Mouse (Mus musculus): ENCODE measurements at regions not wholly inside any gene's neighbourhood (a gene's known extent, or its start where the extent isn't known, plus 50 kb on each side); places are given as distances from the start of the nearest gene placed in this dataset.

- DNase-seq (ENCODE audit: low spot score): no peak
- intact Hi-C loops (cut with DNase I): no loop called here
Measured at GRCm38 (mm10) chr7:88185120-88185796, 92.6 kb upstream of the Ctsc start.

GRCm38 (mm10) chr7:88187555-88187954 lies 90.3 kb upstream of the Ctsc start:
- no peak for DNase-seq (ENCODE audit: low spot score)
- intact Hi-C loops (cut with DNase I): no loop called here

GRCm38 (mm10) chr7:88192771-88193170 lies 85.1 kb upstream of the Ctsc start:
- intact Hi-C loops (cut with DNase I): no loop called here
- DNase-seq (ENCODE audit: low spot score): no peak

- intact Hi-C loops (cut with DNase I): no loop called here
- no peak for DNase-seq (ENCODE audit: low spot score)
Measured at GRCm38 (mm10) chr7:88199043-88199442, 78.8 kb upstream of the Ctsc start.

GRCm38 (mm10) chr7:88199929-88200538 lies 77.9 kb upstream of the Ctsc start:
- no peak for DNase-seq (ENCODE audit: low spot score)
- intact Hi-C loops (cut with DNase I): no loop called here

GRCm38 (mm10) chr7:88201658-88202364 lies 76.1 kb upstream of the Ctsc start:
- intact Hi-C loops (cut with DNase I): no loop called here
- DNase-seq (ENCODE audit: low spot score): no peak

GRCm38 (mm10) chr7:88206223-88206827 lies 71.6 kb upstream of the Ctsc start:
- no peak for DNase-seq (ENCODE audit: low spot score)
- intact Hi-C loops (cut with DNase I): no loop called here

- DNase-seq (ENCODE audit: low spot score): no peak
- intact Hi-C loops (cut with DNase I): no loop called here
Measured at GRCm38 (mm10) chr7:88206914-88207710, 70.8 kb upstream of the Ctsc start.

- DNase-seq (ENCODE audit: low spot score): no peak
- intact Hi-C loops (cut with DNase I): loop anchor here (10.0 kb wide), 1 partner anchor 140 kb away; no protein-coding TSS in a partner anchor
Measured at GRCm38 (mm10) chr7:88214713-88215198, 63.1 kb upstream of the Ctsc start.

GRCm38 (mm10) chr7:88215425-88215824 lies 62.5 kb upstream of the Ctsc start:
- intact Hi-C loops (cut with DNase I): loop anchor here (10.0 kb wide), 1 partner anchor 139 kb away; no protein-coding TSS in a partner anchor

GRCm38 (mm10) chr7:88222141-88222540 lies 55.7 kb upstream of the Ctsc start:
- DNase-seq (ENCODE audit: low spot score): no peak
- intact Hi-C loops (cut with DNase I): no loop called here

More at GRCm38 (mm10) chr7:88215425-88215824, 62.5 kb upstream of the Ctsc start:
- DNase-seq (ENCODE audit: low spot score): no peak

GRCm38 (mm10) chr7:88225800-88226199 lies 52.1 kb upstream of the Ctsc start:
- intact Hi-C loops (cut with DNase I): no loop called here
- DNase-seq (ENCODE audit: low spot score): no peak

All from heart, postnatal 25 days (tissue).